Mouse (Mus musculus) neural tube, embryonic 15.5 days (tissue): ENCODE measurements at regions not wholly inside any gene's neighbourhood (a gene's known extent, or its start where the extent isn't known, plus 50 kb on each side); places are given as distances from the start of the nearest gene placed in this dataset.

Experiments used
- ATAC-seq: fragments of 200-750 bp; cut with Nextera tagmentation; 2 replicates; pipeline ENCODE4 v1.8.0; 2017; ENCODE audit warnings: mild to moderate bottlenecking, moderate TSS enrichment, moderate library complexity; ENCODE audit not compliant: low FRiP score
- H3K27ac ChIP-seq: fragments of 300-500 bp; sonication (generic); replicated peaks from 2 replicates; pipeline ENCODE4 v1.5.1; 2015; ENCODE audit warnings: mild to moderate bottlenecking, inconsistent platforms
- H3K27me3 ChIP-seq: fragments of 300-500 bp; sonication (generic); replicated peaks from 2 replicates; pipeline ENCODE4 v1.6.1; 2015; ENCODE audit warnings: inconsistent platforms
- H3K36me3 ChIP-seq: fragments of 300-500 bp; sonication (generic); 2 replicates; pipeline ENCODE4 v1.6.1; 2015; ENCODE audit warnings: inconsistent platforms
- H3K4me1 ChIP-seq: fragments of 300-500 bp; sonication (generic); 2 replicates; pipeline ENCODE4 v1.6.1; 2015; ENCODE audit warnings: inconsistent platforms
- H3K4me2 ChIP-seq: fragments of 300-500 bp; sonication (generic); 2 replicates; pipeline ENCODE4 v1.6.1; 2015; ENCODE audit warnings: inconsistent platforms, mild to moderate bottlenecking, moderate library complexity
- H3K4me3 ChIP-seq: fragments of 300-500 bp; sonication (generic); replicated peaks from 2 replicates; pipeline ENCODE4 v1.5.1; 2015; ENCODE audit warnings: mild to moderate bottlenecking, inconsistent platforms
- H3K9ac ChIP-seq: fragments of 300-500 bp; sonication (generic); replicated peaks from 2 replicates; pipeline ENCODE4 v1.6.1; 2015; ENCODE audit warnings: mild to moderate bottlenecking, inconsistent platforms
- H3K9me3 ChIP-seq: fragments of 300-500 bp; sonication (generic); replicated peaks from 2 replicates; pipeline ENCODE4 v1.6.1; 2016; ENCODE audit warnings: inconsistent platforms
- WGBS: fragments of 180-500 bp; shearing (Covaris S2); methylation state at CpG from one replicate; pipeline ENCODE4 v1.1.7; 2015; ENCODE audit warnings: mixed read lengths; 5-methylcytosine and 5-hydroxymethylcytosine counted together

DNA sequence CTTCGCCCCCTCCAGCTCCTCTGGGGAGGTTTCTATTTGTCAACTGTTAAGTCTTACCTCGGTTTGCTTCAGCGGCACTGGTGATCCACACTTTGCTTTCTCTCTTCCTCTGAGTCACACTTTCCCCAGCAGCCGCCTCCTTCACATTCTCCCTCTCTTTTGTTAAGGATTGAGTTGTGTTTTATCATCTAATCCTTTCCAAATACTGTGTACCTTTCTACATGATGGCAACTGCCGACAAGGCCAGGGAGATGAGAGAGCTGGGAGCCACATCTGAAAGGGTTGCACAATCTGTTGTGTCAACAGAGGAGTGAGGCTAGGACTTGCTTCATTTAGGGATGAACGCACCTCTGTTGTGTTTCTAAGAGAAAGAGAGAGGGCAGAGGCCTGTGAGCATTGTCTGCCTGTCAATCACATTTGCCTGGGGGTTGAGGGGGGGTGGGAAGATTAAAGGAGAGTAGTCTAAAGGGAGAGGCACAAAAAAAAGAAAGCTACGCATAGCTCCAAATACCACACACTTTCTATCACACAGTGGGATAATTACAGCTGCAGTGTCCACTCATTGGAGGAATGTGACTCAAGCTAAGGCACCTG is 369.1 kb upstream of the Adamts16 start:
- no peaks in the 10 kb centered on the region for H3K9me3 ChIP-seq
- WGBS, result 51% methylated on average over 7 of the region's 7 CpGs
- H3K4me3 ChIP-seq, result no peak overlapping the region
- no peaks in the 10 kb centered on the region for H3K27me3 ChIP-seq
- H3K9ac ChIP-seq, result no peak overlapping the region
- no peak overlapping the region for H3K27ac ChIP-seq
- H3K4me1 ChIP-seq, result no peaks in the 10 kb centered on the region
- no peaks in the 10 kb centered on the region for H3K36me3 ChIP-seq
- ATAC-seq, result no peak
- no peak overlapping the region for H3K4me2 ChIP-seq

DNA sequence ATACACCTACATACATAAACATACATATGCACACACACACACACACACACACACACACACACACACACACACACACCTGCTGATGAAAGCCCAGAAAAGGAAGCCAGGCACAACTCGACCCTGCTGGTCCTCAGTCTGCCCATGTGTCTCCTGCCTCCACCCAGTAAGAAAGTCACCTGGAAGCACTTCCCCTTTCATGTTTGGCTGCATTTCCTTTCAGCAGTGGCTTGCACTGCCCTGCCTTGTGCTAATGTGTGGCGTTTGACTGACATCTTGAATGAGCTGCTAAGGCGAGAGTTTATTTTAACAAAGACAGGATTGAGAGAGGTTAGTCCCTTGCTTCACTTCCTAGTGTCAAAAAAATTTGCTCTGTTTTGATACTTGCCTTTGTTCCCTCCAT is 364.1 kb upstream of the Adamts16 start:
- Histone ChIP-seq H3K4me3 (no peak overlapping the region), H3K9me3 (no peaks in the 10 kb centered on the region), H3K4me2 (no peak overlapping the region), H3K27ac (no peak overlapping the region), H3K9ac (no peak overlapping the region), H3K27me3 (no peaks in the 10 kb centered on the region), H3K4me1 (peaks cover 2% of the 10 kb centered on the region), H3K36me3 (no peaks in the 10 kb centered on the region)
- ATAC-seq, result no peak
- WGBS, result 74% methylated on average over 3 of the region's 3 CpGs

DNA sequence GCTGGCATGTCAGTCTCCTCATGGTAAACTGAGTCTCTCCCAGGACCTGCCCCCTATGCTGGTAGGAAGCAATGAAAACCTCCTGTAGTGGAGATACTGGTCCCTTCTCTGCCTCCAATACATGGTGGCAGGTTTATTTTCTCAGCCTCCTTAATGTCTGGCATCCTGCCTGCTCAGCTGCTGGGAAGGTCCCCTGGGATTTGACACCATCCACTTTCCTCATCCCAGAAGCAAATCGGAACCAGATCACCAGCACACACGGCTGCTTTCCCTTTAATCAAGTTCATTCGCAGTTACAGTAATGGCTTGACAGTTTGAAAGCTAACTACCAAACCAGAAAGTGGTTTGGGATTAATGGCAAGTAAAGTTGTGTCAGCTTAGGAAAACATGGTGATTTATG is 359.0 kb upstream of the Adamts16 start:
- H3K4me1 ChIP-seq, result peaks cover 6% of the 10 kb centered on the region
- H3K4me2 ChIP-seq, result no peak overlapping the region
- WGBS, result 20% methylated on average over 3 of the region's 3 CpGs
- no peaks in the 10 kb centered on the region for H3K36me3 ChIP-seq
- no peaks in the 10 kb centered on the region for H3K27me3 ChIP-seq
- H3K4me3 ChIP-seq, result no peak overlapping the region
- no peak overlapping the region for H3K9ac ChIP-seq
- no peaks in the 10 kb centered on the region for H3K9me3 ChIP-seq
- H3K27ac ChIP-seq, result no peak overlapping the region
- no peak for ATAC-seq

DNA sequence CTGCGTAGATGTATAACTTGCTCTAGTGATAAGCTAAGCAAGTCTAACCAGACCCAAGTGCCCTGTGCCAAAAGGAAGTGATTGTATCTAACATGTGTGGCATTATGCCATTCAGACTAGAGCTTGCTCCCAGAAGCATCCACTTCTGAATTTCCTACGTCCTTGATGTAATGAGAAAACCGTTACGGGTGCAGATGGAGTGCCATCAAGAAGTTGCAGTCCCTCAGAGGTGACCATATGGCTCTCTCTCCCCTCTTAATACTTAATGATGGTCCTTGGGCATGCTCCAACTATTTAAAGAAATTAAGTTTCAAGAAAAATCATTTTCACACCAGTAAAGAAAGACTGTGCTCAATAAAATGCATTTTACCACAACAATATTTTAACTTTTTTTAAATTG is 354.1 kb upstream of the Adamts16 start:
- no peaks in the 10 kb centered on the region for H3K36me3 ChIP-seq
- no peak overlapping the region for H3K4me2 ChIP-seq
- peaks cover 3% of the 10 kb centered on the region for H3K4me1 ChIP-seq
- WGBS, result 84% methylated on average over 4 of the region's 4 CpGs
- H3K9me3 ChIP-seq, result no peaks in the 10 kb centered on the region
- no peaks in the 10 kb centered on the region for H3K27me3 ChIP-seq
- no peak for ATAC-seq
- no peak overlapping the region for H3K27ac ChIP-seq
- H3K4me3 ChIP-seq, result no peak overlapping the region
- H3K9ac ChIP-seq, result no peak overlapping the region

DNA sequence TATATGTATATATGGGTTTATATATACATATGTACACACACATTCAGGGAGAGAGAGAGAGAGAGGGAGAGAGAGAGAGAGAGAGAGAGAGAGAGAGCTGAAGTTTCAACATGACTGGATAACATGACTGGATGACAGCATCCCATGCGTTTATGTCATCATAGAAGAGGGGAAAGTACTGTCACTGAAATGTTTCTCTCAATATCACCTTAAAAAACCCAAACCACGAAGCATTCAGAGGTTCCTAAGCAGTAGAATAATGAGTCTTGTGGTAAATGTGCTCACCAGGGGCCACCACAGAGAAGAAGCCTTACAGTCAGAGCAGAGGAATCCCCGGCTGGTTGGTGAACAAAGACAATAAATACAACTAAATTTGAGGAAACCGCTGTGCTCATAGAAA is 342.9 kb upstream of the Adamts16 start:
- no peaks in the 10 kb centered on the region for H3K4me1 ChIP-seq
- no peaks in the 10 kb centered on the region for H3K9me3 ChIP-seq
- WGBS, result 71% methylated on average over 4 of the region's 4 CpGs
- no peak for ATAC-seq
- no peaks in the 10 kb centered on the region for H3K36me3 ChIP-seq
- H3K27me3 ChIP-seq, result no peaks in the 10 kb centered on the region; the same call in 1 of the 2 replicates
- H3K4me3 ChIP-seq, result no peak overlapping the region
- no peak overlapping the region for H3K9ac ChIP-seq
- H3K4me2 ChIP-seq, result no peak overlapping the region
- no peak overlapping the region for H3K27ac ChIP-seq

DNA sequence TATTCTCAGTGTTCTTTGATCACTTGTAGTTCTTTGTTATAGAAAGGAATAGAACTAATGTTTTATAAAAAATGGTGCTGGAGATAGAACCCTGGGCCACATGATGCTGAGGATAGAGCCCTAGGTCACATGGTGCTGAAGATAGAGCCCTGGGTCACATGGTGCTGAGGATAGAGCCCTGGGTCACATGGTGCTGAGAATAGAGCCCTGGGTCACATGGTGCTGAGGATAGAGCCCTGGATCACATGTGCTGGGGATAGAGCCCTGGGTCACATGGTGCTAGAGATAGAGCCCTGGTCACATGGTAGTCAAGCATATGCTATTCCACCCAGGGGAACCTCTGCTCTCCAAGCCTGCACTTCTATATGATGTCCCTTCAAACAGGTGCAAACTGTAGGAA is 337.5 kb upstream of the Adamts16 start:
- H3K27me3 ChIP-seq, result no peaks in the 10 kb centered on the region; the same call in 1 of the 2 replicates
- ATAC-seq, result no peak
- H3K36me3 ChIP-seq, result no peaks in the 10 kb centered on the region
- no peak overlapping the region for H3K4me3 ChIP-seq
- H3K4me2 ChIP-seq, result no peak overlapping the region
- H3K9me3 ChIP-seq, result no peaks in the 10 kb centered on the region
- no peaks in the 10 kb centered on the region for H3K4me1 ChIP-seq
- no peak overlapping the region for H3K9ac ChIP-seq
- H3K27ac ChIP-seq, result no peak overlapping the region

DNA sequence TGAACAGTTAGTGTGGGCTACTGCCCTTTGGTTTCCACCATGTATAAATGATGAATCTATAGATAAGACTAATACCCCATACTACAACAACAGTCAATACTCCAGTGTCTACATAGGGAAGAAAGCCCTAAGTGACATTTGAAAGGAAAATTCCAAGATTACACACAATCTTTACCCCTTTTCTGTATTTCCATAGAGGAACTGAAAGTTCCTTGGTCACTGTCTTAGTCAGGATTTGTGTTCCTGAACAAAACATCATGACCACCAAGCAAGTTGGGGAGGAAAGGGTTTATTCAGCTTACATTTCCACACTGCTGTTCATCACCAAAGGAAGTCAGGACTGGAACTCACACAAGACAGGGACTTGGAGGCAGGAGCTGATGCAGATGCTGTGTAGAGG is 332.7 kb upstream of the Adamts16 start:
- Histone ChIP-seq H3K4me1 (no peaks in the 10 kb centered on the region), H3K4me3 (no peak overlapping the region), H3K9me3 (no peaks in the 10 kb centered on the region), H3K9ac (no peak overlapping the region), H3K27me3 (0 out of 2 replicates have a peak, but pooled peaks cover 2% of the 10 kb centered on the region), H3K4me2 (no peak overlapping the region), H3K27ac (no peak overlapping the region), H3K36me3 (no peaks in the 10 kb centered on the region)
- ATAC-seq, result no peak

DNA sequence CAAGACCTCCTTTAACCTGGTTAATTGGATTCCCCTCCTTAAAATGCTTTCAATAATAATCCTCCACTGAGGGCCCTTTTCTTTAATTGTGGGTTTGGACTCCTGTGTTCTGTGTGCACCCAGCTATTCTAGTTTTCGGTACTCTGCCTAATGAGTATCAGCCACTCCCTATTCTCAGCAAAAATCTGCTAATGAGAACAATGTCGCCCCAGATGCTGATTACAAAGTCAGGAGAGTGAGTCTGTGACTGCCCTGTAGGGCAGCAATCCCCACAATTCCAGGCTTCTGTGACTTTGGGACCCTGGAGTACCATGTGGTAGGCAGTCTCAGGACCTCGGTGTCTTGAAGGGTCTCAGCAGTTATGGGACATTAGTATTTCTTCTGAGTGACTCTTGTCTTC is 324.6 kb upstream of the Adamts16 start:
- H3K4me2 ChIP-seq, result no peak overlapping the region

DNA sequence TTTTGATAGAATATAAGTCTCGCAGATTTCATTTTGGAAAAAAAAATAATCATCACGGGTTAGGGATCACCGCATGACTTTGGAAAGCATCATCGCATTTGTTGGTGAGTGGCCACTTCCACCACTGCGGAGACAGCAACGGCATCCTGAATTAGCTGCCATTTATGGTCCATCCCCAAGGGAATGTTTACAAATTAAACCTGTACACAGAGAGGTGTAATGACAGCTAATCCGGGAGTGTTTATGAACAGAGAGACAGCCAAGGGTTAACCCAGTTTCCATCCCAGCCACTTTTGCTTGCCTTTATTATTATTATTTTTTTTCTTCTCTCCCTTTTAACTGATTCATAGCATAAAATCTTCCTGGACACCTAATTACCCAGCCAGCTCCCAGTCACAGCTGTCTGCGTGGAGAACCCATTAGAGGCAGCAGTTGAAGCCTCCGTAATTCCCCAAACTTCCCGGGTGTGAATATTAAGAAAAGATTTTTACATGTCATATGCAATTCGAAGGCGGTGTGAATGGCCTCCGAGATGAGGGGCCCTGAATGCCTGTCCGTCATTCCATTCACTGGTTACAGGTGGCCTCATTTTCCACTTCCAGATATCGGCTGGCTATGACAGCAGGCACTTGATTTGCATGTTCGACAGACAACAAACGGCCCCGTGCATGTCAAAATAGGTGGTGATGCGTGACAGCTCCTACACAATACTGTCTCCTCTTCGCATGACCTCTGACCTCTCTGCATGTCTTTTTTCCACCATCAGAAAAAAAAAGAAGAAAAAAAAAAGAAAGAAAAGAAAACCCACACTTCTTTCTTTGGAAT is 323.7 kb upstream of the Adamts16 start:
- no peak for ATAC-seq
- no peak overlapping the region for H3K27ac ChIP-seq
- H3K4me2 ChIP-seq, result peak overlapping the region; percentile 25; the same call in 1 of the 2 replicates
- peaks cover 7% of the 10 kb centered on the region for H3K4me1 ChIP-seq
- 37% methylated on average over 20 of the region's 20 CpGs for WGBS
- no peaks in the 10 kb centered on the region for H3K36me3 ChIP-seq
- H3K9ac ChIP-seq, result no peak overlapping the region
- H3K9me3 ChIP-seq, result no peaks in the 10 kb centered on the region
- H3K27me3 ChIP-seq, result 0 out of 2 replicates have a peak, but pooled peaks cover 8% of the 10 kb centered on the region
- no peak overlapping the region for H3K4me3 ChIP-seq

More for the DNA sequence above, 324.6 kb upstream of the Adamts16 start:
- Histone ChIP-seq H3K27me3 (0 out of 2 replicates have a peak, but pooled peaks cover 7% of the 10 kb centered on the region), H3K36me3 (no peaks in the 10 kb centered on the region), H3K4me1 (peaks cover 7% of the 10 kb centered on the region), H3K4me3 (no peak overlapping the region), H3K9ac (no peak overlapping the region), H3K9me3 (no peaks in the 10 kb centered on the region), H3K27ac (no peak overlapping the region)
- ATAC-seq, result no peak
- WGBS, result 40% methylated on average over 3 of the region's 3 CpGs

DNA sequence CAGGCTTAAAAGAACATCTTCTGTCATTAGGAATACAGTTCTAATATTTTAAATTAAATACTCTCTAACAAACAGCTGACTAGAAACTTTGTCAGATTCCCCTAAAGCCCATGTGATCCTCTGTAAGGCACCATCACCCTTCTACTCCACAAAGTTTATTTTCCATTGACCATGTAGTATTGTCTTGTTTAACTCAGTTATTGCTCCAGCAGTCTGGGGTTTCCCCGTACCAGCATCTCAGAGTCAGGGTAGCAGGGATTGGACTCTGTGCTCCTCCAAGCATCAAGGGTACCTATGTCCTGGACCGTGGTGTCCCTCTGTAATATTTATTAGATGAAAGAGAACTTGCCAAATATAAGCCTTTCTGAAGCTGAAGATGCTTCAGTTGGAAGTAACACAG is 322.4 kb upstream of the Adamts16 start:
- WGBS, result 87% methylated on average over 2 of the region's 2 CpGs
- Histone ChIP-seq H3K4me2 (no peak overlapping the region), H3K36me3 (no peaks in the 10 kb centered on the region), H3K4me1 (peaks cover 7% of the 10 kb centered on the region), H3K9me3 (no peaks in the 10 kb centered on the region), H3K4me3 (no peak overlapping the region), H3K27me3 (0 out of 2 replicates have a peak, but pooled peaks cover 6% of the 10 kb centered on the region), H3K9ac (no peak overlapping the region), H3K27ac (no peak overlapping the region)
- ATAC-seq, result no peak

DNA sequence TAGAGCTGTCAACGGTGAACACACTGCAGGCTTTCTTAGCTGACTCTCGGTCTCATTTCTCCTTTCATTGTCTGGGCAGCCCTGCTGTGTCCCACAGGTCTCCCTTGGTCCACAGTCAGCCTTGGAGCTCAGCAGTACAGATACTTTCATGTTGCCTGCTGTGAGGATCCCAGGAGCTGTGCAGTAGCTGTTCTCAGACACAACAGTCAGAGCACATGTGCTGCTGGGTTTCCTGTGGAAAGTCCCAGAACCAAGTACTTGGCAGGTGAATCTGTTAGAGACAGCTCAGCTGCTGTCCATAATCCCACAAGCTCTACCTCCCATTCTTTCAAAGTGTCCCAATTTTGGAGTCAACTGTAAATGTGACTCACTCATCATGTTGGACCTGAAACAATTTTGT is 321.3 kb upstream of the Adamts16 start:
- Histone ChIP-seq H3K36me3 (no peaks in the 10 kb centered on the region), H3K4me3 (no peak overlapping the region), H3K4me1 (peaks cover 15% of the 10 kb centered on the region), H3K27me3 (0 out of 2 replicates have a peak, but pooled peaks cover 6% of the 10 kb centered on the region), H3K9ac (no peak overlapping the region), H3K9me3 (no peaks in the 10 kb centered on the region), H3K4me2 (no peak overlapping the region), H3K27ac (no peak overlapping the region)
- no peak for ATAC-seq
- WGBS, result 59% methylated on average over 2 of the region's 2 CpGs

DNA sequence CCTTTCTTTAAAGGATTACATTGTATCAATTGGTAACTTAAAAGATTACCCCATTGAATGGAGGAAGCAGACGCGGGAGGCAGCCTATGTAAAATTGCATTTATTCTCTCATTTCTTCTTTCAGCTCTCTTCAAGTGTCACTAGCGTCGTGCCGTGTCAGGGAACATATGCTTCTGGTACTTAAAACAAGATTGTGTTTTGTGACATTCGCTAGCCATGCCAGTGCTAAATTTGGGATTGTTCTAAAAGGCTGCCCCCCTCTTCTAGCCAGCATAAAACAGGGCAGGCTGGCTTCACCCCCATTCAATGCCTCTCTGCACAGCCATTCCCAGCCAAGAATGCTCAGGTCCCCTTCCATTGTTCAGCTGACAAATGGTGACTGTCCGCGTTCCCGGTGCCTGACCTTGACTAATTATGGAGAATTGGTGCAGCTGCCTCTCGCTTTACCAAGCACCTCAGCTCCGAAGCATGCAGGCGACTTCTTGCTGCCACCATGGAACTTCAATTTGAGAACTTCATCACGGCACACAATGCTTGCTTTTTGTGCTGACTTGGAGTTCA is 316.8 kb upstream of the Adamts16 start:
- peak overlapping the region; percentile 20 for H3K4me3 ChIP-seq
- peak overlapping the region; percentile 58 for H3K4me2 ChIP-seq
- no peaks in the 10 kb centered on the region for H3K9me3 ChIP-seq
- H3K27ac ChIP-seq, result no peak overlapping the region
- ATAC-seq, result peak; percentile 35; the same call in 1 of the 2 replicates
- H3K36me3 ChIP-seq, result no peaks in the 10 kb centered on the region
- H3K9ac ChIP-seq, result no peak overlapping the region
- peaks cover 17% of the 10 kb centered on the region for H3K4me1 ChIP-seq
- WGBS, result 10% methylated on average over 13 of the region's 13 CpGs
- 0 out of 2 replicates have a peak, but pooled peaks cover 6% of the 10 kb centered on the region for H3K27me3 ChIP-seq
